Mouse (Mus musculus) cerebellum, adult 2 months (tissue): ENCODE results near the gene Wnk4. TPM values are rescaled to one million over a fixed set of nuclear protein-coding genes. Genes with fewer than 3 reads are reported as not detected.

Experiments used
- DNase-seq, 2 experiments: peaks; one replicate each; pipeline ENCODE4 v3.0.0; 2021
- H3K27ac ChIP-seq: fragments of 200-500 bp; 2 replicates; pipeline ENCODE4 v1.5.1; 2012; ENCODE audit warnings: low read length, control low read depth, inconsistent platforms; ENCODE audit not compliant: insufficient read depth
- H3K27me3 ChIP-seq: fragments of 200-500 bp; 2 replicates; pipeline ENCODE4 v1.6.1; 2012; ENCODE audit warnings: inconsistent platforms, mild to moderate bottlenecking, low read length, moderate library complexity; ENCODE audit not compliant: control insufficient read depth, insufficient read depth
- H3K4me1 ChIP-seq: fragments of 200-500 bp; 2 replicates; pipeline ENCODE4 v1.6.1; 2011; ENCODE audit warnings: low read length; ENCODE audit not compliant: control insufficient read depth, insufficient read depth
- H3K4me3 ChIP-seq: fragments of 200-500 bp; replicated peaks from 2 replicates; pipeline ENCODE3; 2011; ENCODE audit warnings: mild to moderate bottlenecking, low read depth, low read length, control low read depth; ENCODE audit not compliant: insufficient read depth
- CTCF ChIP-seq: fragments of 200-500 bp; IDR thresholded peaks from 2 replicates; pipeline ENCODE4 v1.5.1; 2011; ENCODE audit warnings: low read depth, mild to moderate bottlenecking, control low read depth, low read length, moderate library complexity, borderline replicate concordance; ENCODE audit not compliant: insufficient read depth
- POLR2A ChIP-seq: fragments of 200-500 bp; IDR thresholded peaks from 2 replicates; pipeline ENCODE4 v1.6.1; 2011; ENCODE audit warnings: low read length, control low read depth, borderline replicate concordance; ENCODE audit not compliant: insufficient read depth
- WGBS: fragments of 180-500 bp; shearing (Covaris S2); methylation state at CpG from one replicate; pipeline ENCODE4 v1.1.7; 2018; 5-methylcytosine and 5-hydroxymethylcytosine counted together
- polyA plus RNA-seq: library from polyadenylated mRNA; depleted of rRNA; stranded (reverse); fragments of >200 nt; gene quantifications from 2 replicates; pipeline ENCODE4 v1.2.3, GENCODE M21; 2012

Gene Wnk4
- polyA plus RNA-seq, 1 experiment, result 2.6 TPM

DNA sequence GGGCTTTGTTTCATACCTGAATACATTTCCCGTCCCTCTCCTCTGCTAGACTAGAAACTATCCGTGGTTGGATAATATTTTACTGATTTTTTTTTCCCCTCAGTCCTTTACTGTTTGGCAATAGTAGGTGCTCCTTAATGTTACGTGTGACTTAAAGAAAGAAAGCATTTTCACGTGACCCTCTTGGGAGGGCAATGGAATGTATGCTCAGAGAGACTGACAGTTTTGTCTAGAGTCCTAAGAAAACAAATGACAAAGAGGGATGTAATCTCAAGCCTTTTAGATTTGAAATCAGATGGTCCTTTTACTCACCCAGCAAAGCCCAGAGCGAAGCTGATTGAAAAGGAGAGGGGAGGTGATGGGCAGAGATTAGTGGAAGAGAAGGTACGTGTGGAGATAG lies 5.5 kb downstream of the Wnk4 start:
- WGBS, result 42% methylated on average over 6 of the region's 6 CpGs
- H3K27me3 ChIP-seq, result no peaks in the 10 kb centered on the region; the same call in 1 of the 2 replicates
- H3K4me1 ChIP-seq, result 0 out of 2 replicates have a peak, but pooled peaks cover 4% of the 10 kb centered on the region
- no peak for DNase-seq
- H3K4me3 ChIP-seq, result no peak overlapping the region
- no peak for TF ChIP-seq POLR2A
- H3K27ac ChIP-seq, result no peak overlapping the region

DNA sequence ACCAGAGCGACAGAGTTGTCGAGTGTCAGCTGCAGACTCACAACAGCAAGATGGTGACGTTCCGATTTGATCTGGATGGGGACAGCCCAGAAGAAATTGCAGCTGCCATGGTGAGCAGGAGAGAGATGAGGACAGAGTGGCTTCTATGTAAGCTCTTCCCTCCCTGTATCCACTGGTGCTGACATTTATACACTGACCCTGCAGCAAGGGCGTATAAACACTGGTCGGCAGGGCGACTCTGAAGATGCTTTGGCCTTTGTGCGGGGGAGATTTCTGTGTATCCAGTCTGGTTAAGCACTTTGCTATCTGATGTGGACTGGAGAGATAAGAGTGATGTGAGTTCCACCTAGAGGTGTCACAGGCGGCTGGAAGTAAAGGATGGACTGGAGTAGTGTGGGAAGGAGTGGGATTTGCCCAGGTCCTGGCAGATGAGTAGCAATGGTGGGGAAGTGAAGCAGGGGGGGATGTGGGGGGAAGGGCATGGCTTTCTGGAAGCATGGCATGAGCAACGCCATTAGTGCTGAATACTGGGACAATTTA lies 9.3 kb downstream of the Wnk4 start:
- 24% methylated on average over 10 of the region's 10 CpGs for WGBS
- DNase-seq, result no peak
- 0 out of 2 replicates have a peak, but pooled peaks cover 4% of the 10 kb centered on the region for H3K4me1 ChIP-seq
- no peak overlapping the region for H3K27ac ChIP-seq
- H3K4me3 ChIP-seq, result peak overlapping the region; percentile 26
- H3K27me3 ChIP-seq, result no peaks in the 10 kb centered on the region; the same call in 1 of the 2 replicates
- TF ChIP-seq CTCF (no peak), POLR2A (no peak)

DNA sequence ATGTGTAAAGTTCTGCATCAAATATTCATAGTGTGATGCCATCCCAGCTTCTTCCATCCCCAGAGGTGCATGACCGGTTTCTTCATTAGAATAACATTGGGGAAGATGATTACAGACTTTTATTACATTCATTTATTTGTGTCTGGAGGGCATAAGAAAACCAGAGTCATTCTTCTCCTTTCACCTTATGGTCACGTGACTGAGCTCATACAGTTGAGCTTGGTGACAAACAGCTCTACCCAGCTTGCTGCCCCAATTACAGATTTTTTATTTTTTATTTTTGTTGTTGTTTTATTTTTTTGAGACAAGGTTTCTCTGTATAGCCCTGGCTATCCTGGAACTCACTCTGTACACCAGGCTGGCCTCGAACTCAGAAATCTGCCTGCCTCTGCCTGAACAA lies 12.1 kb downstream of the Wnk4 start:
- WGBS, result 86% methylated on average over 3 of the region's 3 CpGs
- no peaks in the 10 kb centered on the region for H3K27me3 ChIP-seq
- DNase-seq, result no peak
- peaks cover 10% of the 10 kb centered on the region for H3K4me1 ChIP-seq
- H3K27ac ChIP-seq, result no peak overlapping the region
- TF ChIP-seq CTCF (no peak), POLR2A (no peak)
- no peak overlapping the region for H3K4me3 ChIP-seq

DNA sequence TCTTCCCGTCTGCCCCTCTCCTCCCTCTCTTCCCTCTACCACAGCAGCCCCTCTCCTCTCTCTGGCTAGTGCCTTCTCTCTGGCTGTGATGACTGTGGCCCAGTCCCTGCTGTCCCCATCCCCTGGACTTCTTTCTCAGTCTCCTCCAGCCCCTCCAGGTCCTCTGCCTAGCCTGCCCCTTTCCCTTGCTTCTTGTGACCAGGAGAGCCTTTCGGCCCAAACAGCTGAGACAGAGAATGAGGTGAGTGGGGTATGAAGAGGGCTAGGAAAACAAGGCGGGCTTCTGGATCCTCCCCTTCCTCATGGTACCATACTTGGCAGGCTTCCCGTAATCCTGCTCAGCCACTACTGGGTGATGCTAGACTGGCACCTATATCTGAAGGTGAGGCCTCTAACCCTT lies 14.9 kb downstream of the Wnk4 start:
- WGBS, result 64% methylated on average over 4 of the region's 4 CpGs
- no peak overlapping the region for H3K4me3 ChIP-seq
- H3K27ac ChIP-seq, result no peak overlapping the region
- H3K4me1 ChIP-seq, result peaks cover 14% of the 10 kb centered on the region
- no peak for TF ChIP-seq POLR2A
- TF ChIP-seq CTCF, result no peak
- DNase-seq, result no peak
- no peaks in the 10 kb centered on the region for H3K27me3 ChIP-seq

DNA sequence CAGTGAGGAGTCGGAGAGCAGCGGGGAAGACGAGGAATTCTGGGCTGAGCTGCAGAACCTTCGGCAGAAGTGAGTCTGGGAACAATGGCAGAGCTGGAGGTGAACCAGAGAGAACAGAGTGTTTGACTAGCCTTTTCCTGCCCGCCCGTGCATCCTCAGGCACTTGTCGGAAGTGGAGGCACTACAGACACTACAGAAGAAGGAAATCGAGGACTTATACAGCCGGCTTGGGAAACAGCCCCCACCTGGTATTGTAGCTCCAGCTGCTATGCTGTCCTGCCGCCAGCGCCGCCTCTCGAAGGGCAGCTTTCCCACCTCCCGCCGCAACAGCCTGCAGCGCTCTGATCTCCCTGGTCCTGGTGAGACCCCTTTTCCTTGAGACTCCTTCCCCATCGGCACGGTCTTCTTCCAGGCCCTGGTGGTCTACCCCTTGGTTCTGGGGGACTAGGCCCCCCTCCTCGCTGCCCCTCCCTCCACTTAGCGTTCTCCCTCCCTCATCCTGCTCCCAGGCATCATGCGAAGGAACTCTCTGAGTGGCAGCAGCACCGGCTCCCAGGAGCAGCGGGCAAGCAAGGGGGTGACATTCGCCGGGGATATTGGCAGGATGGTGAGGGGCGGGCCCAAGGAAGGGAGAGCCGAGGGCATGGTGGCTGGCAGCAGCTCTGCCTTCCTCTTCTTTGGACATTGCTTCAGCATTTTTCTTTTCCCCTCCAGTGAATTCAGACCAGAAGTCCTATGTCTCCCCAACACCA lies 16.1 kb downstream of the Wnk4 start:
- no peak for DNase-seq
- TF ChIP-seq CTCF (no peak), POLR2A (no peak)
- no peak overlapping the region for H3K27ac ChIP-seq
- no peaks in the 10 kb centered on the region for H3K27me3 ChIP-seq
- H3K4me1 ChIP-seq, result peaks cover 14% of the 10 kb centered on the region
- H3K4me3 ChIP-seq, result no peak overlapping the region
- 17% methylated on average over 27 of the region's 27 CpGs for WGBS

DNA sequence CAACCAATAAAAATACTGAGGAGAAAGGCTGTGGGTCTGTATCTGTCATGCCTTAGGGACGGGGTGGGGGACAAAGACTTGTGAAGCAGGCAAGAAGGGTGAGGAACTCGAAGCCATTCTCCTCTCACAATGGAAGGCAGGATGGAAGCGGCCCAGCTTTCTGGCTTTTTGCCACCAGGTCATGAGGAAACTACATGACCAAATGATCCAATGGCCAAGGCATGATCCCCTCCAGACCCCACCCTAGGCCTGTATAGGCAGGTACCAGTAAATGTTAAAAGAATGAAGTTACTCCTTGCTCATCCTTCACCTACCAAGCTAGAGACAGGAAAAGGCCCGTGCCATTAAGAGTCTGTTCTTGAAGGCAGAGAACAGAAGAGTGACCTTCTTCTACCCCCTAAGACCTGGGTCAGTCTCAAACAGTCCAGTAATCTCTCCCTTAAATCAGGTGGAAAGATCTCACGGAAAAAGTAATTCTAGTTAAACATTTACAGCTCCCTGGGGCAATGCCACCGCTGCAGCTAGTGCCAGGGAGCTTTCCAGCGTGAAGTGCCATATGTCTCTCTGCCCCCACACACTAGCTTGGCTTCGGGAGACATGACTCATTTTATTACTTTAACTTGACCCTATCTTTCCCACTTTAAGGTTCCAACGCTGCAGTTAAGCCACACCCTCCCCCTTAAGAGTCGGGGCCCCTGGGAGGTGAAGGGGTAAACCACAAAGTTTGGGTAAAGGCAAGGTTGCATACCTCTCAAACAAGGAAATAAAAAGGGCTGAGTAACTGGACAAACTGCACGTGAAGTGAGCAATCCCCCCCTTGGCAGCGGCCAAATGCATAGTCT lies 17.2 kb downstream of the Wnk4 start:
- TF ChIP-seq CTCF (no peak), POLR2A (no peak)
- no peak for DNase-seq
- 35% methylated on average over 12 of the region's 12 CpGs for WGBS
- no peak overlapping the region for H3K27ac ChIP-seq
- H3K4me3 ChIP-seq, result peak overlapping the region; percentile 91
- peaks cover 14% of the 10 kb centered on the region for H3K4me1 ChIP-seq
- H3K27me3 ChIP-seq, result no peaks in the 10 kb centered on the region

DNA sequence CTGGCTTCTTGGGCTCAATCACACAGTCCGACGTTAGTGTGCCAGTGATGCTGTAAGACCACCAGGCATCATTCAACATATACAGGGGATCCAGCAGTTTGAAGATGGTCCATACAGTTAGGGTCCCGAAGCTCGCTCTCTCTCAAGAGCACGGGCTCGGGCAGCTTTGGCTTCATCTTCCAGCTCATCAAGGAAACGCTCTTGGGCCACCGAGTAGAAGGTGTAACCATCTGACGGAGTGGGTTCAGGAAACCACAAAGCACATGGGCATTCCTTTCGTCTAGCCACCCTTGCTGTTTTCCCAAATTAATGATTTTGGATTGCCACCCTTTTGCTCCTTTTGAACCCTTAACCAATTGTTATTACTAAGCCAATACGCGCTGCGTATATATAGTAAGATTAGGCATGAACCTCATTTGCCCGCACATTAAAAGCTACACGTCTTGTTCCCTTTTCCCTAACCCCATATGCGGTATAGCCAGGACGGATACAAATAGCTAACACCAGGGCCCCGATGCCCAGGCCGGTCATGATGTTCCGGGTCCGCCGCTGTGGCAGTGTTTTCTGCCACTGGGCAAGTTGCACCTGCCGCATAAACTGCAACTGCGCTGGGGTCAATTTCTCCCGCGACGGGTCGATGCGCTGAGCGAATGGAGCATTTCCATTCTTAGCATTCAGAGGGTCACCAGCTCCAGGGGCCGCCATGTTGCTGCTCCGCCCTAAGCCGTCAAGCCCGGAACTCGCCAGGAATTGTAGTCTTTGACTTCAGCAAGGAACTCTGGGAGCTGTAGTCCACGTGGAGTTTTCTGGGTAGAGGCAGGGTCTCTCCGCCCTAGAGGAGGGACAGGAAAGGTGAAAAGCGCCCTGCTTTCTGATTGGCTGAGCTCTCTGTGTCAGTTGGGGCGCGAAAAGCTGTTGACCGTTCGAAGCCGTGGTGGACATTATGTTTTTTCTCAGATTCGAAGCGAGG lies 18.1 kb downstream of the Wnk4 start, which contains the start of the genes Cntd1 and Coa3:
TSS of gene Cntd1 (plus strand) at position 790 of the 970 bp plus-strand sequence.
TSS of gene Coa3 (minus strand) at position 892 of the 970 bp plus-strand sequence.
- peak; percentile 84 to 90 for DNase-seq
- Histone ChIP-seq H3K4me1 (peaks cover 14% of the 10 kb centered on the region), H3K27ac (peak within 1 kb of the TSS; percentile 64; the same call in 1 of the 2 replicates), H3K27me3 (no peaks in the 10 kb centered on the region), H3K4me3 (peak within 1 kb of the TSS; percentile 91)
- TF ChIP-seq POLR2A (peak; percentile 81; the same call in 1 of the 2 replicates), CTCF (no peak)
- WGBS, result 6% methylated on average over 45 of the region's 45 CpGs
